Mouse (Mus musculus) bone marrow, adult 2 months (tissue): ENCODE measurements at regions not wholly inside any gene's neighbourhood (a gene's known extent, or its start where the extent isn't known, plus 50 kb on each side); places are given as distances from the start of the nearest gene placed in this dataset.
"Not testable (repeated sequence)": the region's sequence is repeated elsewhere in the genome, so short reads cannot be mapped to it uniquely, and the experiment has no call there.

ENCODE experiments used
- H3K27ac ChIP-seq: fragments of 200-500 bp; 2 replicates; pipeline ENCODE4 v1.5.1; 2012; ENCODE audit warnings: low read depth, mild to moderate bottlenecking, control low read depth, inconsistent platforms, low read length; ENCODE audit not compliant: control insufficient read depth, poor library complexity, insufficient read depth
- H3K4me1 ChIP-seq: fragments of 200-500 bp; 2 replicates; pipeline ENCODE4 v1.6.1; 2011; ENCODE audit warnings: low read length; ENCODE audit not compliant: control insufficient read depth, insufficient read depth
- H3K4me3 ChIP-seq: fragments of 200-500 bp; replicated peaks from 2 replicates; pipeline ENCODE3; 2011; ENCODE audit warnings: mild to moderate bottlenecking, low read depth, low read length, control low read depth; ENCODE audit not compliant: control insufficient read depth
- CTCF ChIP-seq: fragments of 200-500 bp; IDR thresholded peaks from 2 replicates; pipeline ENCODE4 v1.5.1; 2011; ENCODE audit warnings: low read length, control low read depth; ENCODE audit not compliant: control insufficient read depth, insufficient read depth
- POLR2A ChIP-seq: fragments of 200-500 bp; IDR thresholded peaks from 2 replicates; pipeline ENCODE4 v1.6.1; 2011; ENCODE audit warnings: low read depth, mild to moderate bottlenecking, control low read depth, low read length, borderline replicate concordance; ENCODE audit not compliant: control insufficient read depth
- WGBS: fragments of 180-500 bp; shearing (Covaris S2); methylation state at CpG from one replicate; pipeline ENCODE4 v1.1.7; 2018; 5-methylcytosine and 5-hydroxymethylcytosine counted together

DNA sequence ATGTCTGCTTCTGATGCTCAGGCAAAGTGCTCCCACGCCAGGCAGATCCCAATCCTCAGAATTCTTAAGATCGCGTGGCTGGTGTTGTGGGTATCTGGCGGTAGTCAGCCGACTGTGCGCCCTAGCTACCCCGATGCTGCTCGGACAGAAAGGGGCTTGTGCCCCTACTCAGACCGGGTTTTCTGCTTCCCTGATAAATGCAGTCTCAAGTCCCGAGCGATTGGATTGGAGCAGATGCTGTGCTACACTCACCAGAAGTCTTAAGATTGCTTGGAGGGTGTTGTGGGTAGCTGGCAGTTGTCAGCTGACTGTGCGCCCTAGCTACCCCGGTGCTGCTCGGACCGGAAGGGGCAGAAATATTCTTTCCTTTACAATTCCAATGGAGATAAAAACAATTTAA is 99.3 kb downstream of the Gm7489 start:
- not testable (repeated sequence) for H3K4me3 ChIP-seq, H3K4me1 ChIP-seq, H3K27ac ChIP-seq
- 86% methylated on average over 15 of the region's 15 CpGs for WGBS

DNA sequence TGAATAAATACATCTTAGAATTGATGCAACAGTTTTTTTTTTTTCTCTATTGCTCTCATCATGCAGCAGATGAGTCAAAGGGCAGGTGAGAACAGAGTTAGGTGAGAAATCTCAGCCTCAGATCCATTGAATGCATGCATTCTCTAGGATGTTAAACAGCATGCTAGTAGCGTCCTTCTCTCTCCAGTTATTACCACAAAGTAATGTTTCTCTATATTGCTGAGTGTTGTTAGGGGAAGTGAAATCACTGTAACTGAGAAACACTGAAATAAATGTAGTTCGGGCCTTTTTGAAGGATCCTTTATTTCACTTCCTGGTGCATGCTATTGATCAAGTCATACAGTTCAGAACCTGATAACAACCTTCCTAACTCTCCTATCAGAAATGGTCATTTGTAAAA is 105.2 kb downstream of the Gm7489 start:
- TF ChIP-seq POLR2A (no peak), CTCF (no peak)
- 41% methylated on average over 2 of the region's 2 CpGs for WGBS
- Histone ChIP-seq H3K4me1 (no peaks in the 10 kb centered on the region), H3K4me3 (no peak overlapping the region), H3K27ac (no peak overlapping the region)

DNA sequence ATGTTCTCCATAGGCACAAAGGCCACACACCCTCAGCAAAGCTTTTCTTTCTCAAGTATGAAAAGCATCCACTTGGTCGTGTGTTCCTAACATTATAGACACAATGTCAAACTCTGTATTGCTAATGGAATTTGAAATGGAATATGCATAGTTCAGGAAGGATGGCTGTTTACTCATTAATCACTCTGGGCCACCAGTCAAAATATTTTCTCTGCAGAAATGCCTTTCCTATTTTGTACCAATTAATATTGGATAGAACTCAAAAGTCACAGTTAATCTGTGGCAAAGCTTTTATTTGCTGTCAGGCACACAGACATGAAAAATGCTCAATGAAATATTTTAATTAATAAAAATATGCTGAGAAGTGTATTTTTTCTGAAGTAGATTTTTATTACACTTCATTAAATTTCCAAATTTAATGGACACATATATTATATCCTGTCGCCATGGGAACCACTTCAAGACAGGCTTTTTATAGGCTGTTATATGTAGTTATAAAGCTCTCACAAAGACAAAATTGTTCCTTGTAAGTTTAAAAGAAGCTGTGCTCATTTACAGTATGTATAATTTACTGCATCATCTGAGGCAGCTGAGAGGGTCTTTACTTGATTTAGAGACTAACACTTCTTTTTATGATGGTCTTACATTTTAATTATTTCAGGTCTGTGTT is 110.6 kb downstream of the Gm7489 start:
- WGBS, result 74% methylated on average over 2 of the region's 2 CpGs
- Histone ChIP-seq H3K4me1 (no peaks in the 10 kb centered on the region), H3K27ac (no peak overlapping the region), H3K4me3 (no peak overlapping the region)
- no peak for TF ChIP-seq CTCF
- no peak for TF ChIP-seq POLR2A

DNA sequence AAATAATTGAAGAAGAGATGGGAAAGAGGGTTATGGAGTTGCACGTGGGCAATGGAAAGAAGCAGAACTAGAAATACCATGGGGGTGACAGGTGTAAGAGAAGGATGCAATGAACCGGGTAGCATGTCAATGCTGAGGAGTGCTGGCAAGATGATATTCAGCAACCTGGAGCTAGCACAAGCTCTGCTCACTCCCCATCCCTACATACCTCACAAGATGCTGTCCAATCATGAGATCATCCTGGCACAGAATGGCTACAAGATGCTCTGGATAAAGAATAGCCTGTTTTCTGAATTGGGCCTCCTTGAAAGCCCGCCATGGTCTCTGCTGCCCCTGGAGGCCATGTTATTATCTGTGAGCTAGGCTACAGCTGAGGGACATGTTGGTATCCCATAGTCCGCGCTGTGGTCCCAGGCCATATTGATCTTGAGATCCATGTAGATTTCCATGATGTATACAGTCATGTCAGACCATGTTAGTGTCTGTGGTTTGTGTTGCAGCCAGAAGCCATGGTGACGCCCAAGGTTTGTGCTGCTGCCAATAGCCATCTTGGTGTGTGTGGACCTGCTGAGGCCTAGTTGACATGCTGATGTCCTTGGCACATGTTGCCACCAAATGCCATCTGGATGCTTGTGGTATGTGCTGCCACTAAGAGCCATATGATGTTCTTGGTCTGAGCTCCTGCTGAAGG is 114.0 kb downstream of the Gm7489 start:
- WGBS, result 76% methylated on average over 6 of the region's 6 CpGs
- TF ChIP-seq POLR2A, result no peak
- no peak for TF ChIP-seq CTCF
- no peaks in the 10 kb centered on the region for H3K4me1 ChIP-seq
- H3K27ac ChIP-seq, result no peak overlapping the region
- no peak overlapping the region for H3K4me3 ChIP-seq

DNA sequence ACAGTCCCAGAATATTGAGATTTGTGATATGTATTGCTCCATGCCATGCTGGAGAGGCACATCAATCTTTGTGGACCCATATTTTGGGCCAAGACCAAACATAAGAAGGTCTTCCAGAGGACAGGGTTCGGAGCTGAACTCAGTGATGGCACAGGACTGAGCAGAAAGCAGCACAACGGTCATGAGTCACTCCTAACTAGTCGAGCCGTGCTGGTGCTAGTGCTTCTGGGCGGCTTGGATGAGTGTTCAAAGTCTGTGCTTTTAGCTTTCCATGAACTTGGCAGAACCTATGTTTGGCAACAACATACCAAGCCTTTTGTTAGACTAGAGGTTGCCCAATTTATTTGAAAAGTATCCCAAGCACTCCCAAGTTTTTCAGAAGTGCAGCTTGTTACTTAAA is 149.1 kb downstream of the Gm7489 start:
- WGBS, result 68% methylated on average over 5 of the region's 5 CpGs

DNA sequence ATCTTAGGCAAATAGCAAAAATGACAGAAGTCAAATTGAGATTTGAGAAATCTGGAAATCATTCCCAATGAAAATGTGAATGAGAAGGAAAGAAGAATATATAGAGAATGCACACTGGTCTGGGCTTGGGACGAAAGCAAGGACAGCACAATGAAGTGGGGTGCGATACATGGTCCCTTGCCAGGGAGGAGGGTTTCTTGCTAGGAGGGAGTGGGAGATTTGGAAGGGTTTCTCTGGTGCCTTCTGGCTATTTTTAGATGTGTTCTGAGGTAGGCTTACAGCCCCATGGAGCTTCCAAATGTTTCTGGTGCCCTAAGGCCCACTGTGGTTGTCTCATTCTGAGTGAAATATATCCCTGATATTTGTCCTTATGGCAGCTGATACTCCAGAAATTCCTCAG is 166.0 kb downstream of the Gm7489 start:
- WGBS, result 78% methylated on average over 2 of the region's 2 CpGs
- no peak overlapping the region for H3K4me3 ChIP-seq
- TF ChIP-seq POLR2A (no peak), CTCF (no peak)
- no peak overlapping the region for H3K27ac ChIP-seq
- H3K4me1 ChIP-seq, result no peaks in the 10 kb centered on the region

More for the DNA sequence above, 149.1 kb downstream of the Gm7489 start:
- H3K27ac ChIP-seq, result no peak overlapping the region
- TF ChIP-seq CTCF, result no peak
- TF ChIP-seq POLR2A, result no peak
- no peaks in the 10 kb centered on the region for H3K4me1 ChIP-seq
- no peak overlapping the region for H3K4me3 ChIP-seq

DNA sequence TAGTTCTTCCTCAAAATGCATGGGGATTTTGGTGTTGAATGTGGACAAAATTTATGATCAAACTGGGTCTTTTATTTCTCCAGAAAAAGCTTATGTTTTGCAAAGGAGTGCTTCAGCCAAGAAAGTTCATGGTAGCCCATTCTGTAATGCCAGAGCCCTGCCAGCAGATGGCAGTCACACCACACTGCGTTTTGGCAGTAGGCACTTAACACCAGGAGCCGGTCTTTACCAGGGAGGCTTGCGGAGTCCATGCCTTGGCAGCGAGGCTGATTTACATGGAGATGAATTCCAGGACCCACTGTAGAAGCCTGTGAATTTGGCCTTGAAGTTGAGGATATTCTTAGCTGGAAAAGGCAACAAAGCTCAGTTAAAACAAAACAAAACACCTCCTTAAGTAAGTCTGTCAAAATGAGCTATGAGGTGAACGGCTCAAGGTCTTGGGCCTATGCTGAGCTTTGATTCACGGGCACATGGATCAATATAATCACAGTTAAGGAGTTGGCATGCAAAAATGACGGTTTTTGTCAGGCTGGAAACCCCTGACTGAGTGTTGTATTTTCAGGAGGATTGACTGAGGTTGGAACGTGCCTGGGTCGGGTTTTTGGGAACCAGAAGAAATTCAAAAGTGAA is 185.4 kb downstream of the Gm7489 start:
- 45% methylated on average over 9 of the region's 9 CpGs for whole genome bisulfite sequencing
- Histone ChIP-seq H3K4me1 (no peaks in the 10 kb centered on the region), H3K4me3 (no peak overlapping the region), H3K27ac (no peak overlapping the region)
- TF ChIP-seq POLR2A (no peak), CTCF (peak; percentile 75)

DNA sequence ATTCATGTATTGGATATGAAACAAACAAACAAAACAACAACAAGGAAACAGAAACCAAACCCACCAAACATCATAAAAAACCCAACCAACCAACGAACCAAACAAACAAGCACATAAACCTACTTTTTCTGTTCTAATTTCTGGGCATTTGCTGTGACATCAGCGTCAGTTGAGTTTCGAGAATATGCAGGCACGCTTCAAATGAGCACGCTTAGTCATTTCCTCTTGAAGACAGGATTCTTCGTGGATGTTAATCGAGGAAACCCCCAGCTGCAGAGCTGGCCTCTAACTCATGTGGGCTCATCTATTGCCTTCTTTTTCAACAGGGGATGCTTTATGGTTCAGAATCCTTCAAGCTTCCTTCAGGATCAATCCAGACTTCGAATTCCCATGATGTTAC is 187.0 kb downstream of the Gm7489 start:
- H3K4me1 ChIP-seq, result no peaks in the 10 kb centered on the region
- no peak overlapping the region for H3K27ac ChIP-seq
- H3K4me3 ChIP-seq, result no peak overlapping the region
- TF ChIP-seq CTCF, result no peak
- TF ChIP-seq POLR2A, result no peak
- 9% methylated on average over 8 of the region's 8 CpGs for WGBS

DNA sequence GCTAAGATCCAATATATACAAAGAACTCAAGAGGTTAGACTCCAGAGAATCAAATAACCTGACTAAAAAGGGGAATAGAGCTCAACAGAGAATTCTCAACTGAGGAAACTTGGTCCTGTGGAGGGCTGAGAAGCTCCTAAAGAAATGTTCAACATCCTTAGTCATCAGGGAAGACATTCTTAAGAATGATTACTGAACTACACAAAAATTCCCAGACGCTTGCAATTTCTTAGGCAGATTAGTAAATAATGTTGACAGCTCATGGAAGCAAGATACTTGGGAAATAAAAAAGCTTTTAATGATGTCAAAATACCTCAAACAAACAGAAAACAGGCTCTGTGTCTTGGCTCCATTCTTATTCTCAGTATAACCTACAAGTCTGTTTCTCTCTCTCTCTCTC is 206.6 kb downstream of the Gm7489 start:
- TF ChIP-seq CTCF (no peak), POLR2A (no peak)
- Histone ChIP-seq H3K4me3 (no peak overlapping the region), H3K27ac (no peak overlapping the region), H3K4me1 (no peaks in the 10 kb centered on the region)
- WGBS, result 80% methylated on average over 1 of the region's 1 CpGs
